Mouse (Mus musculus): ENCODE measurements around the gene Igfbp6. TPM values are rescaled to one million over a fixed set of nuclear protein-coding genes. Genes with fewer than 3 reads are reported as not detected.

Gene Igfbp6
- polyA plus RNA-seq, 1 experiment from 2014 or later, result 0.40 TPM

- no peak overlapping the region for H3K27ac ChIP-seq
- no peak overlapping the region for H3K4me2 ChIP-seq
- peaks cover 89% of the 10 kb centered on the region for H3K36me3 ChIP-seq (ENCODE audit: poor library complexity, severe bottlenecking)
- no peak overlapping the region for H3K9ac ChIP-seq
- H3K9me3 ChIP-seq (replicated peaks), result no peaks in the 10 kb centered on the region
- ATAC-seq, result no peak
- no peaks in the 10 kb centered on the region for H3K4me1 ChIP-seq
- H3K27me3 ChIP-seq, result no peaks in the 10 kb centered on the region
- 71% methylated on average over 2 of the region's 2 CpGs for WGBS
- H3K4me3 ChIP-seq, result no peak overlapping the region
These were observed 17.9 kb upstream of the Igfbp6 start for GRCm38 (mm10) chr15:102126303-102126702.

- Histone ChIP-seq H3K27ac (no peak overlapping the region), H3K27me3 (no peaks in the 10 kb centered on the region), H3K4me3 (no peak overlapping the region), H3K4me1 (peaks cover 19% of the 10 kb centered on the region), H3K9me3 (replicated peaks) (no peaks in the 10 kb centered on the region), H3K4me2 (no peak overlapping the region), H3K9ac (peak overlapping the region; percentile 21; the same call in 1 of the 2 replicates), H3K36me3 (ENCODE audit: poor library complexity, severe bottlenecking) (peaks cover 52% of the 10 kb centered on the region)
- no peak for ATAC-seq
- 94% methylated on average over 9 of the region's 9 CpGs for WGBS
These were observed 10.8 kb upstream of the Igfbp6 start for GRCm38 (mm10) chr15:102133314-102133713.

- Histone ChIP-seq H3K4me1 (peaks cover 19% of the 10 kb centered on the region), H3K9ac (no peak overlapping the region), H3K27me3 (0 out of 2 replicates have a peak, but pooled peaks cover 6% of the 10 kb centered on the region), H3K27ac (no peak overlapping the region), H3K4me3 (peak overlapping the region; percentile 84), H3K4me2 (peak overlapping the region; percentile 82), H3K9me3 (replicated peaks) (no peaks in the 10 kb centered on the region), H3K36me3 (ENCODE audit: poor library complexity, severe bottlenecking) (peaks cover 38% of the 10 kb centered on the region)
- 98% methylated on average over 2 of the region's 2 CpGs for WGBS
- no peak for ATAC-seq
These were observed 9.5 kb upstream of the Igfbp6 start for GRCm38 (mm10) chr15:102134709-102135108.

GRCm38 (mm10) chr15:102135522-102136128 is 8.5 kb upstream of the Igfbp6 start:
- peaks cover 19% of the 10 kb centered on the region for H3K4me1 ChIP-seq
- WGBS, result 3% methylated on average over 33 of the region's 35 CpGs

GRCm38 (mm10) chr15:102136129-102136758 is 7.9 kb upstream of the Igfbp6 start, which contains the start of gene Spryd3:
Spryd3 (minus strand) TSS chr15:102136234.
- WGBS, result under 1% methylated on average over 46 of the region's 50 CpGs
- Histone ChIP-seq H3K4me2 (peak within 1 kb of the TSS; percentile 82), H3K27ac (peak within 1 kb of the TSS; percentile 81), H3K36me3 (ENCODE audit: poor library complexity, severe bottlenecking) (peaks cover 22% of the 10 kb centered on the region), H3K27me3 (0 out of 2 replicates have a peak, but pooled peaks cover 6% of the 10 kb centered on the region), H3K4me3 (peak within 1 kb of the TSS; percentile 84), H3K9me3 (replicated peaks) (no peaks in the 10 kb centered on the region), H3K9ac (peak within 1 kb of the TSS; percentile 84), H3K4me1 (peaks cover 19% of the 10 kb centered on the region)
- ATAC-seq, result peak; percentile 100

More at GRCm38 (mm10) chr15:102135522-102136128, 8.5 kb upstream of the Igfbp6 start:
- Histone ChIP-seq H3K4me3 (peak overlapping the region; percentile 84), H3K36me3 (ENCODE audit: poor library complexity, severe bottlenecking) (peaks cover 28% of the 10 kb centered on the region), H3K4me2 (peak overlapping the region; percentile 82), H3K27me3 (0 out of 2 replicates have a peak, but pooled peaks cover 6% of the 10 kb centered on the region), H3K9ac (peak overlapping the region; percentile 84), H3K27ac (peak overlapping the region; percentile 81), H3K9me3 (replicated peaks) (no peaks in the 10 kb centered on the region)
- ATAC-seq, result peak; percentile 78

- Histone ChIP-seq H3K4me3 (no peak overlapping the region), H3K4me2 (no peak overlapping the region), H3K27ac (no peak overlapping the region), H3K4me1 (peaks cover 17% of the 10 kb centered on the region), H3K27me3 (peaks cover 50% of the 10 kb centered on the region), H3K36me3 (ENCODE audit: poor library complexity, severe bottlenecking) (no peaks in the 10 kb centered on the region), H3K9ac (no peak overlapping the region), H3K9me3 (replicated peaks) (no peaks in the 10 kb centered on the region)
- ATAC-seq, result no peak
- 88% methylated on average over 5 of the region's 5 CpGs for WGBS
These were observed 3.0 kb upstream of the Igfbp6 start for GRCm38 (mm10) chr15:102141120-102141519.

- 50% methylated on average over 23 of the region's 23 CpGs for WGBS
- Histone ChIP-seq H3K27me3 (peaks cover 51% of the 10 kb centered on the region), H3K36me3 (ENCODE audit: poor library complexity, severe bottlenecking) (no peaks in the 10 kb centered on the region), H3K9ac (no peak overlapping the region), H3K4me1 (peaks cover 9% of the 10 kb centered on the region), H3K4me2 (no peak overlapping the region), H3K9me3 (replicated peaks) (no peaks in the 10 kb centered on the region), H3K4me3 (no peak overlapping the region), H3K27ac (no peak overlapping the region)
- ATAC-seq, result no peak
These were observed 949 bp upstream of the Igfbp6 start for GRCm38 (mm10) chr15:102142914-102143912.

- 8% methylated on average over 19 of the region's 19 CpGs for WGBS
- ATAC-seq, result no peak
- Histone ChIP-seq H3K27ac (no peak overlapping the region), H3K36me3 (ENCODE audit: poor library complexity, severe bottlenecking) (no peaks in the 10 kb centered on the region), H3K4me2 (peak overlapping the region; percentile 38), H3K27me3 (peaks cover 45% of the 10 kb centered on the region), H3K9ac (peak overlapping the region; percentile 13; the same call in 1 of the 2 replicates), H3K9me3 (replicated peaks) (no peaks in the 10 kb centered on the region), H3K4me1 (peaks cover 9% of the 10 kb centered on the region), H3K4me3 (peak overlapping the region; percentile 9; the same call in 1 of the 2 replicates)
These were observed 564 bp downstream of the Igfbp6 start for GRCm38 (mm10) chr15:102144726-102145125.

- Histone ChIP-seq H3K36me3 (ENCODE audit: poor library complexity, severe bottlenecking) (no peaks in the 10 kb centered on the region), H3K9ac (no peak overlapping the region), H3K4me3 (no peak overlapping the region), H3K27me3 (peaks cover 45% of the 10 kb centered on the region), H3K4me1 (peaks cover 9% of the 10 kb centered on the region), H3K27ac (no peak overlapping the region), H3K4me2 (no peak overlapping the region), H3K9me3 (replicated peaks) (no peaks in the 10 kb centered on the region)
- WGBS, result 90% methylated on average over 10 of the region's 10 CpGs
- ATAC-seq, result no peak
These were observed 1.2 kb downstream of the Igfbp6 start for GRCm38 (mm10) chr15:102145330-102145729.

GRCm38 (mm10) chr15:102146089-102146488 is 1.9 kb downstream of the Igfbp6 start:
- ATAC-seq, result no peak
- H3K27ac ChIP-seq, result no peak overlapping the region

GRCm38 (mm10) chr15:102146882-102147281 is 2.7 kb downstream of the Igfbp6 start:
- H3K9me3 ChIP-seq (replicated peaks), result no peaks in the 10 kb centered on the region

More at GRCm38 (mm10) chr15:102146089-102146488, 1.9 kb downstream of the Igfbp6 start:
- peaks cover 9% of the 10 kb centered on the region for H3K4me1 ChIP-seq
- H3K27me3 ChIP-seq, result peaks cover 45% of the 10 kb centered on the region
- WGBS, result 89% methylated on average over 5 of the region's 5 CpGs
- no peaks in the 10 kb centered on the region for H3K9me3 ChIP-seq (replicated peaks)
- H3K9ac ChIP-seq, result no peak overlapping the region
- H3K4me3 ChIP-seq, result no peak overlapping the region
- H3K36me3 ChIP-seq (ENCODE audit: poor library complexity, severe bottlenecking), result no peaks in the 10 kb centered on the region
- H3K4me2 ChIP-seq, result no peak overlapping the region

More at GRCm38 (mm10) chr15:102146882-102147281, 2.7 kb downstream of the Igfbp6 start:
- Histone ChIP-seq H3K27ac (no peak overlapping the region), H3K4me3 (no peak overlapping the region), H3K4me2 (no peak overlapping the region), H3K9ac (no peak overlapping the region), H3K4me1 (peaks cover 9% of the 10 kb centered on the region), H3K36me3 (ENCODE audit: poor library complexity, severe bottlenecking) (no peaks in the 10 kb centered on the region), H3K27me3 (peaks cover 41% of the 10 kb centered on the region)
- 0 out of 2 replicates have a peak, but pooled peaks have one; percentile 33 for ATAC-seq
- WGBS, result 3% methylated on average over 1 of the region's 1 CpGs
